Mouse (Mus musculus): Measurements from ENCODE around the gene Mnat1.

DNA sequence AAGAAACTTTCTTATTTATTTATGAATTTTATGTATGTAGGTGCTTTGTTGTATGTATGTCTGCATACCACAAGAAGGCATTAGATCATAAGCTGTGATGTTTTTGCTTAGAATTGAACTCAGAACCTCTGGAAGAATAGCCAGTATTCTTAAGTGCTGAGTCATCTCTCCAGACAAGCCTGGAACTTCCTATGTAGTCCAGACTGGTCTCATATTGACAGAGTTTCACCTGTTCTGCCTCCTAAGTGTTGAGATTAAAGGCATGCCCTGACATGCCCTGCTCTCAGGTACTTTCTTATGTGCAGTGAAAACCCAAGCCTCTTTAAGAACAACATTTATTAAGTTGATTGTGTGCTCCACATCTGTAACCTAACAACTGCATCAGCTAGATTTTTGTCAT is 171.4 kb downstream of the Mnat1 start:
- no peak for TF ChIP-seq POLR2A (IDR thresholded peaks at IDR 0.05; ENCODE audit: low read depth, low read length)
- no peak for TF ChIP-seq CTCF (IDR thresholded peaks at IDR 0.05; ENCODE audit: extremely low read depth, insufficient read depth, insufficient read length, insufficient replicate concordance)

Measured in spleen, adult 2 months (tissue).